Mouse (Mus musculus): Measurements from ENCODE around the gene Ccnd3. TPM values are rescaled to one million over a fixed set of nuclear protein-coding genes. Genes with fewer than 3 reads are reported as not detected.

Gene Ccnd3
- polyA plus RNA-seq (2014; fragmentation: Illumina TruSeq; extraction: RNeasy Lipid Tissue Mini Kit (QIAGEN cat#74804); ENCODE audit: low read depth, low replicate concordance) = 104 TPM

GRCm38 (mm10) chr17:47504941-47505346, at the start of gene Ccnd3:
TSS of gene Ccnd3 (plus strand) at chr17:47505051.

DNA sequence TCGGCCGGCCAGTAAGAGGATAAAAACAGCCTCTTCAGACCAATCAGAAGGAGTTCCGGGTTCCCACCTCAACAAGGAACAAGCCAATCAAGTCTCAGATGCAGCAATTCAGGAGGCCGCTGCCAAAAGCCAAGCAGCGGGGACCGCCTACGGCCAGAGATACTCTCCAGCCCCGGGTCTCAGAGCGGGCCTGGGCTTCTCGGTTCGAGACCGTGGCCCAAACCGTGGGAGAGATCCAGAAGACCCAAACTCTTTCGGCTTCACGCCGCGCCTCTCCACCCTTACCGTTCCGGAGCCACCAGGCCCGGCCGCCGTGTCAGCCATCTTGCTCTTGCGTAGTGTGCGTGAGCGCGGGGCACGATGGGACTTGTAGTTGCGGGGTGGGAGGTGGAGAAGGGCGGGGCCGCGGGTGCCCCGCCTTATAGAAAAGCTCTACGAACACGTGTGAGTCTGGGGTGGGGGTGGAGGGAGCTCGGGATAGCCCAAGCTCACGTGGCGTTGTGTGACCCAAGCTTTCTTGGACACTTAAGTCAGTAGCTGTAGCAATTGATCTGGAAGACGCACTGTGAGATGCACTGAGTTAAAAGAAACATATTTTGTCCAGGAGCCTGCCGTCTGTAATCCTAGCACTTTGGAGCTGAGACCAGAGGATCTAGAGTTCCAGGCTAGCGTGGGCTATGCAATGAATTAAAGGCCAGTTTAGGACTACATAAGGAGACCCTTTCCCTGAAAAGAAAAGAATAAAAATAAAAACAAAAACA, 2.7 kb upstream of the Ccnd3 start, which contains the start of gene Taf8:
Gene Taf8, minus strand, starts transcription at position 347 of the 761 bp plus-strand sequence.

DNA sequence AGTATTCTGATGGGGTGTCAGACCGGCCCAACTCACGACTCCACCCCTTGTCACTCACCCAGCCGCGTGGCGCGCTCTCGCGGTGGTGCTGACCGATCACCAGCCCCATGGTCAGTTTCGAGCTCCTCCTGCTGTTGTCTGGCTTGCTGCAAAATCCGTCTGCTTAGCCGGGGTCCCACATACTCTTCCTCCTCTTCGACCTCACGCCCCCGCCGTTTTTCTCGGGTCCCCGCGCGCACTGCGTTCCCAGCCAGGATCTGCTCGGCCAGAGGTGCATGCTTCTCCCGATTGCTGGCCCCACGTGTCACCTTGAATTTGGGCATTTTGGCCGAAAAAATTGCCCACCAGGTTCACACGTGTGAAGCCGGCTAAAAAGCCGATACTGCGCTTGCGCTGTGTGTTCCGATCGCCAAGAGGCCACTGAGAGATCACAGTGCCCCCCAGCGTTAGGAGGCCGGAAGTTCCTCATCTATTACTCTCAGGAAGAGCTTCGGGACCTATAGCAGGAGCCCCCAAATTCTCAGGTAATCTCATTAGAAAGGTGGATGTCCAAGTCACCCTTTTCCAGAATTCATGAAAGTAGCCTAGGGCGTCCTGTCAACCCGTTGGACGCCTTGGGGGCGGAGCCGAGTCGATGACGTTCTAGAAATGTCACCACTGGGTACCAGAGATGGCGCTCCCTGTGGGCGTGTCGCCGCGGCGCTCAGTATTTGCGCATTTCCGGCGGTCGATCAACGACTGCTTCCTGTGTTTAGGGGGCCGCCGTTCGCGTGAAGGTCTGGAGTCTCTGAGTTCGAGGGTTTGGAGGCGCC, 106.2 kb downstream of the Ccnd3 start, which contains the start of the genes Bysl, Med20 and Gm20517:
Gene Bysl, minus strand, starts transcription at position 644 of the 812 bp plus-strand sequence.
Gene Med20, plus strand, starts transcription at position 734 of the 812 bp plus-strand sequence.
Gene Gm20517, plus strand, starts transcription at position 741 of the 812 bp plus-strand sequence.

GRCm38 (mm10) chr17:47630678-47631065, 125.8 kb downstream of the Ccnd3 start, which contains the start of gene Usp49:
TSS of gene Usp49 (plus strand) at chr17:47630690.

Other genes starting within 250 kb of the Ccnd3 start
- 40.7 TPM for gene Mrps10, start 136.2 kb upstream of the Ccnd3 start, polyA plus RNA-seq (2014; fragmentation: Illumina TruSeq; extraction: RNeasy Lipid Tissue Mini Kit (QIAGEN cat#74804); ENCODE audit: low read depth, low replicate concordance)
- gene Guca1b, start 119.7 kb upstream of the Ccnd3 start, polyA plus RNA-seq (2014; fragmentation: Illumina TruSeq; extraction: RNeasy Lipid Tissue Mini Kit (QIAGEN cat#74804); ENCODE audit: low read depth, low replicate concordance) = 1.5 TPM
- gene Guca1a, start 104.5 kb upstream of the Ccnd3 start, polyA plus RNA-seq (2014; fragmentation: Illumina TruSeq; extraction: RNeasy Lipid Tissue Mini Kit (QIAGEN cat#74804); ENCODE audit: low read depth, low replicate concordance) = 0.91 TPM
- 3.6 TPM for gene AI661453, start 68.4 kb upstream of the Ccnd3 start, polyA plus RNA-seq (2014; fragmentation: Illumina TruSeq; extraction: RNeasy Lipid Tissue Mini Kit (QIAGEN cat#74804); ENCODE audit: low read depth, low replicate concordance)
- gene 1700001C19Rik, start 67.7 kb upstream of the Ccnd3 start, polyA plus RNA-seq (2014; fragmentation: Illumina TruSeq; extraction: RNeasy Lipid Tissue Mini Kit (QIAGEN cat#74804); ENCODE audit: low read depth, low replicate concordance) = 16.0 TPM
- gene Taf8, start 2.8 kb upstream of the Ccnd3 start, polyA plus RNA-seq (2014; fragmentation: Illumina TruSeq; extraction: RNeasy Lipid Tissue Mini Kit (QIAGEN cat#74804); ENCODE audit: low read depth, low replicate concordance) = 18.3 TPM
- gene Bysl, start 106.4 kb downstream of the Ccnd3 start, polyA plus RNA-seq (2014; fragmentation: Illumina TruSeq; extraction: RNeasy Lipid Tissue Mini Kit (QIAGEN cat#74804); ENCODE audit: low read depth, low replicate concordance) = 6.9 TPM
- 27.5 TPM for gene Med20, start 106.5 kb downstream of the Ccnd3 start, polyA plus RNA-seq (2014; fragmentation: Illumina TruSeq; extraction: RNeasy Lipid Tissue Mini Kit (QIAGEN cat#74804); ENCODE audit: low read depth, low replicate concordance)
- 0.41 TPM for gene Gm20517, start 106.5 kb downstream of the Ccnd3 start, polyA plus RNA-seq (2014; fragmentation: Illumina TruSeq; extraction: RNeasy Lipid Tissue Mini Kit (QIAGEN cat#74804); ENCODE audit: low read depth, low replicate concordance)
- 7.2 TPM for gene Usp49, start 125.6 kb downstream of the Ccnd3 start, polyA plus RNA-seq (2014; fragmentation: Illumina TruSeq; extraction: RNeasy Lipid Tissue Mini Kit (QIAGEN cat#74804); ENCODE audit: low read depth, low replicate concordance)
- 191 TPM for gene Tomm6, start 183.3 kb downstream of the Ccnd3 start, polyA plus RNA-seq (2014; fragmentation: Illumina TruSeq; extraction: RNeasy Lipid Tissue Mini Kit (QIAGEN cat#74804); ENCODE audit: low read depth, low replicate concordance)
- gene Frs3, start 184.0 kb downstream of the Ccnd3 start, polyA plus RNA-seq (2014; fragmentation: Illumina TruSeq; extraction: RNeasy Lipid Tissue Mini Kit (QIAGEN cat#74804); ENCODE audit: low read depth, low replicate concordance) = 4.9 TPM
- gene Gm21981, start 189.4 kb downstream of the Ccnd3 start, polyA plus RNA-seq (2014; fragmentation: Illumina TruSeq; extraction: RNeasy Lipid Tissue Mini Kit (QIAGEN cat#74804); ENCODE audit: low read depth, low replicate concordance) = 1.2 TPM
- 1.6 TPM for gene Prickle4, start 189.7 kb downstream of the Ccnd3 start, polyA plus RNA-seq (2014; fragmentation: Illumina TruSeq; extraction: RNeasy Lipid Tissue Mini Kit (QIAGEN cat#74804); ENCODE audit: low read depth, low replicate concordance)
- gene Pgc, start 221.8 kb downstream of the Ccnd3 start, polyA plus RNA-seq (2014; fragmentation: Illumina TruSeq; extraction: RNeasy Lipid Tissue Mini Kit (QIAGEN cat#74804); ENCODE audit: low read depth, low replicate concordance) = not detected
- 15.0 TPM for gene Tfeb, start 232.0 kb downstream of the Ccnd3 start, polyA plus RNA-seq (2014; fragmentation: Illumina TruSeq; extraction: RNeasy Lipid Tissue Mini Kit (QIAGEN cat#74804); ENCODE audit: low read depth, low replicate concordance)

All from adipose tissue, adult 10 weeks (tissue).